Mouse (Mus musculus) lung, embryonic 16.5 days (tissue): ENCODE measurements around the gene Klkb1. TPM values are rescaled to one million over a fixed set of nuclear protein-coding genes. Genes with fewer than 3 reads are reported as not detected.
A peak's percentile ranks its signal among the peaks of the same experiment; 100 is the strongest.

Experiments used
- ATAC-seq: fragments of 200-750 bp; cut with Nextera tagmentation; 2 replicates; pipeline ENCODE4 v1.8.0; 2017; ENCODE audit warnings: low read depth, mild to moderate bottlenecking, moderate library complexity
- H3K27ac ChIP-seq: fragments of 300-500 bp; sonication (generic); 2 replicates; pipeline ENCODE4 v1.5.1; 2014; ENCODE audit warnings: mild to moderate bottlenecking, control low read depth, low read length
- H3K27me3 ChIP-seq: fragments of 300-500 bp; sonication (generic); 2 replicates; pipeline ENCODE4 v1.6.1; 2014; ENCODE audit warnings: low read depth, low read length, mixed read lengths; ENCODE audit not compliant: control insufficient read depth, insufficient read depth
- H3K36me3 ChIP-seq: fragments of 300-500 bp; sonication (generic); 2 replicates; pipeline ENCODE4 v1.6.1; 2014; ENCODE audit warnings: low read length; ENCODE audit not compliant: control insufficient read depth, insufficient read depth
- H3K4me1 ChIP-seq: fragments of 300-500 bp; sonication (generic); replicated peaks from 2 replicates; pipeline ENCODE4 v1.6.1; 2014; ENCODE audit warnings: low read length, mixed read lengths; ENCODE audit not compliant: control insufficient read depth, insufficient read depth
- H3K4me2 ChIP-seq: fragments of 300-500 bp; sonication (generic); 2 replicates; pipeline ENCODE4 v1.6.1; 2014; ENCODE audit warnings: low read depth, low read length, control low read depth
- H3K4me3 ChIP-seq: fragments of 300-500 bp; sonication (generic); 2 replicates; pipeline ENCODE4 v1.5.1; 2014; ENCODE audit warnings: mild to moderate bottlenecking, low read length, control low read depth
- H3K9ac ChIP-seq: fragments of 300-500 bp; sonication (generic); 2 replicates; pipeline ENCODE4 v1.6.1; 2014; ENCODE audit warnings: low read length, control low read depth
- H3K9me3 ChIP-seq: fragments of 300-500 bp; sonication (generic); 2 replicates; pipeline ENCODE4 v1.6.1; 2016; ENCODE audit warnings: low read length; ENCODE audit not compliant: control insufficient read depth
- WGBS: fragments of 180-500 bp; shearing (Covaris S2); extraction: QIAGEN DNeasy Blood & Tissue Kit; methylation state at CpG from one replicate; pipeline ENCODE4 v1.1.7; 2014; 5-methylcytosine and 5-hydroxymethylcytosine counted together
- polyA plus RNA-seq: library from polyadenylated mRNA; unstranded; fragments of >200 nt; fragmentation: Nextera tagmentation; extraction: Ambion mirVana; gene quantifications from 2 replicates; pipeline ENCODE4 v1.2.1, GENCODE M21; 2015

Klkb1 gene
- polyA plus RNA-seq, 1 experiment from 2014 or later, result 0.03 TPM

- Histone ChIP-seq H3K27ac (no peak overlapping the region), H3K4me2 (no peak overlapping the region), H3K27me3 (no peaks in the 10 kb centered on the region), H3K36me3 (no peaks in the 10 kb centered on the region), H3K4me3 (no peak overlapping the region), H3K4me1 (no peaks in the 10 kb centered on the region), H3K9ac (no peak overlapping the region), H3K9me3 (no peaks in the 10 kb centered on the region)
- 54% methylated on average over 4 of the region's 4 CpGs for WGBS
- no peak for ATAC-seq
These were observed 29.5 kb upstream of the Klkb1 start for GRCm38 (mm10) chr8:45324151-45324550.

- H3K4me3 ChIP-seq, result no peak overlapping the region
- no peak overlapping the region for H3K4me2 ChIP-seq
- no peak overlapping the region for H3K27ac ChIP-seq
- H3K36me3 ChIP-seq, result no peaks in the 10 kb centered on the region
- H3K9me3 ChIP-seq, result no peaks in the 10 kb centered on the region
- H3K9ac ChIP-seq, result no peak overlapping the region
- no peaks in the 10 kb centered on the region for H3K27me3 ChIP-seq
- ATAC-seq, result no peak
- 91% methylated on average over 2 of the region's 2 CpGs for WGBS
- no peaks in the 10 kb centered on the region for H3K4me1 ChIP-seq
These were observed 26.7 kb upstream of the Klkb1 start for GRCm38 (mm10) chr8:45321365-45321764.

GRCm38 (mm10) chr8:45320930-45321329, 26.3 kb upstream of the Klkb1 start:
- no peaks in the 10 kb centered on the region for H3K9me3 ChIP-seq
- ATAC-seq, result no peak
- no peak overlapping the region for H3K4me3 ChIP-seq
- no peaks in the 10 kb centered on the region for H3K27me3 ChIP-seq
- H3K9ac ChIP-seq, result no peak overlapping the region
- no peak overlapping the region for H3K27ac ChIP-seq
- no peak overlapping the region for H3K4me2 ChIP-seq
- H3K36me3 ChIP-seq, result no peaks in the 10 kb centered on the region
- WGBS, result 32% methylated on average over 1 of the region's 1 CpGs
- no peaks in the 10 kb centered on the region for H3K4me1 ChIP-seq

- Histone ChIP-seq H3K9me3 (no peaks in the 10 kb centered on the region), H3K9ac (no peak overlapping the region), H3K4me2 (no peak overlapping the region), H3K4me3 (no peak overlapping the region), H3K27me3 (no peaks in the 10 kb centered on the region), H3K36me3 (no peaks in the 10 kb centered on the region), H3K4me1 (no peaks in the 10 kb centered on the region; the same call in 1 of the 2 replicates), H3K27ac (no peak overlapping the region)
- ATAC-seq, result peak; percentile 60; the same call in 1 of the 2 replicates
- 54% methylated on average over 4 of the region's 4 CpGs for WGBS
These were observed 16.3 kb upstream of the Klkb1 start for GRCm38 (mm10) chr8:45310967-45311366.

GRCm38 (mm10) chr8:45308366-45308765, 13.7 kb upstream of the Klkb1 start, which contains the start of gene Gm45753:
TSS of gene Gm45753 (minus strand) at chr8:45308466.
- Histone ChIP-seq H3K4me1 (no peaks in the 10 kb centered on the region; the same call in 1 of the 2 replicates), H3K4me2 (no peak within 1 kb of the TSS), H3K27me3 (no peaks in the 10 kb centered on the region), H3K9ac (no peak within 1 kb of the TSS), H3K36me3 (no peaks in the 10 kb centered on the region), H3K4me3 (no peak within 1 kb of the TSS), H3K9me3 (no peaks in the 10 kb centered on the region), H3K27ac (no peak within 1 kb of the TSS)
- 51% methylated on average over 13 of the region's 13 CpGs for WGBS
- no peak for ATAC-seq

- Histone ChIP-seq H3K27ac (no peak overlapping the region), H3K27me3 (no peaks in the 10 kb centered on the region), H3K4me3 (no peak overlapping the region), H3K9me3 (no peaks in the 10 kb centered on the region), H3K4me1 (no peaks in the 10 kb centered on the region; the same call in 1 of the 2 replicates), H3K4me2 (no peak overlapping the region), H3K36me3 (no peaks in the 10 kb centered on the region), H3K9ac (no peak overlapping the region)
- 85% methylated on average over 1 of the region's 1 CpGs for WGBS
- ATAC-seq, result no peak
These were observed 10.8 kb upstream of the Klkb1 start for GRCm38 (mm10) chr8:45305479-45305878.

GRCm38 (mm10) chr8:45304354-45304753, 9.7 kb upstream of the Klkb1 start:
- Histone ChIP-seq H3K4me1 (no peaks in the 10 kb centered on the region), H3K27me3 (no peaks in the 10 kb centered on the region), H3K9ac (no peak overlapping the region), H3K4me2 (no peak overlapping the region), H3K9me3 (no peaks in the 10 kb centered on the region), H3K36me3 (no peaks in the 10 kb centered on the region), H3K27ac (no peak overlapping the region), H3K4me3 (no peak overlapping the region)
- ATAC-seq, result no peak
- 83% methylated on average over 3 of the region's 3 CpGs for WGBS

GRCm38 (mm10) chr8:45302390-45302789, 7.7 kb upstream of the Klkb1 start:
- 85% methylated on average over 8 of the region's 8 CpGs for WGBS
- H3K4me3 ChIP-seq, result no peak overlapping the region

GRCm38 (mm10) chr8:45295276-45295675, 617 bp upstream of the Klkb1 start:
- Histone ChIP-seq H3K9me3 (no peaks in the 10 kb centered on the region), H3K4me1 (no peaks in the 10 kb centered on the region), H3K4me2 (no peak overlapping the region), H3K4me3 (no peak overlapping the region), H3K9ac (no peak overlapping the region), H3K36me3 (no peaks in the 10 kb centered on the region), H3K27me3 (no peaks in the 10 kb centered on the region), H3K27ac (no peak overlapping the region)
- WGBS, result 85% methylated on average over 6 of the region's 6 CpGs
- ATAC-seq, result no peak

More at GRCm38 (mm10) chr8:45302390-45302789, 7.7 kb upstream of the Klkb1 start:
- no peak overlapping the region for H3K27ac ChIP-seq
- no peak overlapping the region for H3K4me2 ChIP-seq
- no peaks in the 10 kb centered on the region for H3K27me3 ChIP-seq
- H3K36me3 ChIP-seq, result no peaks in the 10 kb centered on the region
- H3K4me1 ChIP-seq, result no peaks in the 10 kb centered on the region
- H3K9ac ChIP-seq, result no peak overlapping the region
- H3K9me3 ChIP-seq, result no peaks in the 10 kb centered on the region
- no peak for ATAC-seq

- Histone ChIP-seq H3K4me3 (no peak overlapping the region), H3K9me3 (no peaks in the 10 kb centered on the region), H3K4me1 (no peaks in the 10 kb centered on the region), H3K4me2 (no peak overlapping the region), H3K9ac (no peak overlapping the region), H3K27me3 (no peaks in the 10 kb centered on the region), H3K27ac (no peak overlapping the region), H3K36me3 (no peaks in the 10 kb centered on the region)
- WGBS, result 85% methylated on average over 2 of the region's 2 CpGs
- ATAC-seq, result no peak
These were observed 2.9 kb downstream of the Klkb1 start for GRCm38 (mm10) chr8:45291790-45292189.
